Mouse (Mus musculus): ENCODE measurements around the gene Nav3. TPM values are rescaled to one million over a fixed set of nuclear protein-coding genes. Genes with fewer than 3 reads are reported as not detected.

Nav3 gene
- polyA plus RNA-seq, 1 experiment from 2014 or later, result 5.7 TPM

DNA sequence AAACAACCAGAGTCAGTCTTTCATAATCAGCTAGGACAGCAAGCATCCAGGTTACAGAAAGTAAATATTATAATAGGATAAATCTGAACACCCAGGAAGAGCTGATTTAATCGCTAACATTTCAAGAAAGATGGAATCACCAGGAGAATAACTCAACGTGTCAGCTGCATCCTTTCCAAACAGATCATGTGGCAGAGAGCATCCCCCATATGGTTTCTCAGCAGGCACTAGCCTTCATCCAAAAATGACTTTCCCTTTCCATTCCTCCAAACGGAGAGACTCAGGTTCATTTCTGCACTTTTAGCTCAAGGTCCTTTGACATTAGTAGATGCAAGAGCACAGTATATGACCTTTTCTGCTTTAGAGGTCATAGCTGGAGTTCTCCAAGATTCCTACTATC, 765.4 kb downstream of the Nav3 start:
- no peak for ATAC-seq (ENCODE audit: insufficient number of reproducible peaks, insufficient read depth, low FRiP score, low TSS enrichment)
- Histone ChIP-seq H3K27ac (no peak overlapping the region), H3K4me1 (no peaks in the 10 kb centered on the region), H3K9me3 (no peaks in the 10 kb centered on the region), H3K36me3 (no peaks in the 10 kb centered on the region), H3K4me2 (replicated peaks) (no peak overlapping the region), H3K4me3 (no peak overlapping the region), H3K9ac (no peak overlapping the region), H3K27me3 (no peaks in the 10 kb centered on the region)
- WGBS, result 81% methylated on average over 3 of the region's 3 CpGs

DNA sequence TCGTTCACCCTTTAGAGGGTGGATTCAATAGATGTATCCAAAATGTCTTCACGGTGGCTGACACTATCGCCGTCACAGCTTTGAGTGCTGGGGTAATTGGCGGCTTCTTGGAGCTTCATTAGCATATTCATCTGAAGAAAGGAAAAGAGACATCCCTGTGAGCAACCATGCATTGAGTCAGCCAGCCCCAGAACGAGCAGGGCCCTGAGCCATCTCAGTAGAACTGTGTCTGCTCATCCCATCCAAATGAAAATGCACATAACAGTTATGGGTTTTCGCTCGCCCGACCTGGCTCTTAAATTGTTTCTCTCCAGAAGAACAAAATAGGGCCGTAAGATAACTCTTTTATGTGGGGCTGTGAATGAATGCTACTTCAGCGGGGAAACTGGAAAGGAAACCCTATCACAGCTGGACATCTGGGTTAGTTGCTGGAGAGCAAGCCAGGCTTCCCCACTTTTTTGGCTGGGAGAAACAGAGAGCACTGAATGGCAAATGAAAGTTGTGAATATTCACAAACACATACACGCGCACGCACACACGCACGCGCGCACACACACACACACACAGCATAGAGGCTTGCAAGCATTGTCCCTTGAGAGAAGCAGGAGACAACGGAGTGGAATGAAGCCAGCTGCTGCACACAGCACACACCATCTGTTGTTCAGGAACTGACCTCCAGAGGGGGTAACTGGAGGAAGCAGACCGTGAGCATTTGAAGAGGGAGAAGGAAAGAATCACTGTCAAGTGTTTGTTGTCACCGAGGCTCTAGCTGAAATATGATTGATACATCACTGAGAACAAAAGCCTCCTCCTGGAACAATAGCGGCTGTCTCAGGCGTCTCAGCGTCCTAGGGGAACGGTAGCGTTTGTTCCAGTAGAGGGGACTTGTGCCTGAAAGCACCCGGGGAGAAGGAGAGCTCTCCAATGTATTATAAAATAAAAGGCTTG, 771.6 kb downstream of the Nav3 start:
- Histone ChIP-seq H3K4me3 (peak overlapping the region; percentile 12; the same call in 1 of the 2 replicates), H3K27ac (no peak overlapping the region), H3K9me3 (no peaks in the 10 kb centered on the region), H3K27me3 (no peaks in the 10 kb centered on the region), H3K4me2 (replicated peaks) (peak overlapping the region; percentile 43), H3K9ac (no peak overlapping the region), H3K36me3 (no peaks in the 10 kb centered on the region), H3K4me1 (no peaks in the 10 kb centered on the region)
- 41% methylated on average over 27 of the region's 27 CpGs for WGBS
- peak; percentile 79; the same call in 1 of the 2 replicates for ATAC-seq (ENCODE audit: insufficient number of reproducible peaks, insufficient read depth, low FRiP score, low TSS enrichment)

DNA sequence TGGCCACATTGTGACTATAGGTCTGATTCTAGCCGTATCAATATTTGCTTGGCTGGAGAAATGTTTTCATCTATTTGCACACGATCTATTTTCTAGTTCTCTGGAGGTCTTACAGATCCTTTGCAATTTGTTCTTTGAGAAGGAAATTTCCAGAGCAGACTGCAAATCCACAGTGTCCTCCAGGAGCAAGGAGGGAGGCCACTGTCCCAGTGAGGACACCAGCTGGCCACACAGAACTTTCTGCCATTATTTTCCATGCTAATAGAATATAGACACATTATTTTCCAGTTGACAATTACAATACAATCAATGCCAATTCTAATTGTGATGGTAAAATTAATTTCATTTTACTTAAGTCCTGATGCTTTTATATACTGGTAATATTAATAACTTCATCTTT, 783.1 kb downstream of the Nav3 start:
- Histone ChIP-seq H3K27me3 (no peaks in the 10 kb centered on the region), H3K27ac (no peak overlapping the region), H3K4me1 (no peaks in the 10 kb centered on the region), H3K36me3 (no peaks in the 10 kb centered on the region), H3K4me2 (replicated peaks) (no peak overlapping the region), H3K9me3 (no peaks in the 10 kb centered on the region), H3K4me3 (no peak overlapping the region), H3K9ac (no peak overlapping the region)
- ATAC-seq (ENCODE audit: insufficient number of reproducible peaks, insufficient read depth, low FRiP score, low TSS enrichment), result no peak
- 85% methylated on average over 2 of the region's 2 CpGs for WGBS

DNA sequence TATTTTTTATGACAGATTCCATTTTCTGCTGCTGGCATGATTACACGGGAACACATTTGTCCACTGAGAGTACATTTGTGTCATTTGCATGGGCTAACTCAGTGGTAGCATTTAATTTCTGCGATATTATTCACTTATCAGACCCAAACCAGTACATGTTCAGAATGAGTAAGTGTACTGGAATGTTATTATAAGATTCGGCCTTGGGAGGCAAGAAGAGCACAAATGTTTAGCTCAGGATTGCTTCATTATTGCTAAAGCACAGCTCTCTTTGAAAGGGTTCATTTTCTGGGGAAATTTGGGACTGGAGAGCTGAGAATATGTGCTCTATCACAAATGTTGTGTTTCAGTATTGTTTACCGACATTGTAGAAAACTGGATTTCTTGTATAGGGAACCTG, 788.6 kb downstream of the Nav3 start:
- H3K27me3 ChIP-seq, result no peaks in the 10 kb centered on the region
- no peak for ATAC-seq (ENCODE audit: insufficient number of reproducible peaks, insufficient read depth, low FRiP score, low TSS enrichment)
- 77% methylated on average over 4 of the region's 4 CpGs for WGBS
- H3K4me3 ChIP-seq, result no peak overlapping the region
- no peak overlapping the region for H3K9ac ChIP-seq
- no peak overlapping the region for H3K4me2 ChIP-seq (replicated peaks)
- no peaks in the 10 kb centered on the region for H3K4me1 ChIP-seq
- H3K9me3 ChIP-seq, result no peaks in the 10 kb centered on the region
- H3K27ac ChIP-seq, result no peak overlapping the region
- no peaks in the 10 kb centered on the region for H3K36me3 ChIP-seq

DNA sequence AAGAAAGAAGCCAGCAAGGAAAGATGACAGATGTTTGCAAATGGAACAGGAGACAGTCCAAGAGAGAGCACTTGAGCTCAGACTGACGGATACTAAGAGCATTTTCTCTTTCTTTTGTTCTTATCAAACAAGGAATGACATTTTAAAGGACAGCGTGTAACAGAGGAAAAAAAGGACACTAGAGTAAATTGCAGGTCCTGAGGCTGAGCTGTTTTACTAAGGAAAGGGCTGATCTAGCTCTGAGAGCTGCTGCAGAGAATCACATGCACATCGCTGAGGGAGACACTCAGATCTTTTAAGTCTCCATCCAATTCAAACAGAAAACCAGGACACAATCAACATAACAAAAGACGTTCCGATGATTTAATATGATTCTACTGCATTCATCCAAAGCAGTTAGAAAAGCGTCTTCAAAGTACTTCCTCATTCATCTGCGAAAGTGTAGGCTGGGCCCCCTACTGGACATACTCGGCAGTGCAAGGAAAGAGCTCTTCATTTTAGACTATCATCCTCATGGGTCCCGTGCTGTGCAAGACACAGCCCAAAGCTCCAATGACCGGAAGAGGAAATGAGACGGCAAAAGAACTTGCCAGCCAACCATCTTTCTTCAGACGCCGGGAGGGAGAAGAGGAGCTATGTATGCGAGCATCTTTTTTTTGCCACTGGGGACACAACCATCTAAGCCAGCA, 791.2 kb downstream of the Nav3 start:
- Histone ChIP-seq H3K36me3 (no peaks in the 10 kb centered on the region), H3K4me2 (replicated peaks) (peak overlapping the region; percentile 21; the same call in 1 of the 2 replicates), H3K27ac (no peak overlapping the region), H3K4me1 (no peaks in the 10 kb centered on the region), H3K4me3 (no peak overlapping the region), H3K9me3 (no peaks in the 10 kb centered on the region), H3K27me3 (no peaks in the 10 kb centered on the region), H3K9ac (no peak overlapping the region)
- no peak for ATAC-seq (ENCODE audit: insufficient number of reproducible peaks, insufficient read depth, low FRiP score, low TSS enrichment)
- WGBS, result 38% methylated on average over 14 of the region's 14 CpGs

DNA sequence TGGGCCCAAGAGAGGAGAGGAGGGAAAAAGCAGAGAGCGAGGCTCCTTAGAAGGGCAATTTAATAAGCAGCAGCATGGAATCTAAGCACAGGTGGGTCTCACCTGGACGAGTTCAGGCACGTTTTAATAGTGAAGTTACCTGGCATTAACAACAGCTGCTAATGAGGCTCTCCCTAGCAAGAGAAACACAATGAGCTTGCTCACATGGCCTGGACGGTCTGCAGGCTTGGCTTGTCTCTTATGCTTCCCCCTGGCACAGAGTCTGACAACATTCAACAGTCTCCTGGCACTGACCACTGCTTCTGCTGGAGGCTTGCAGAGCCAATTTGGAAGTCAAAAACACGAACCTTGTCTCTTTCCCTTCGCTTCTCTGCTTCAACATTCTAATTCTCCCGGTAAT, 804.5 kb downstream of the Nav3 start:
- H3K36me3 ChIP-seq, result no peaks in the 10 kb centered on the region
- no peak overlapping the region for H3K9ac ChIP-seq
- H3K4me2 ChIP-seq (replicated peaks), result no peak overlapping the region
- no peak overlapping the region for H3K27ac ChIP-seq
- WGBS, result 67% methylated on average over 7 of the region's 7 CpGs
- H3K27me3 ChIP-seq, result no peaks in the 10 kb centered on the region
- no peaks in the 10 kb centered on the region for H3K9me3 ChIP-seq
- no peaks in the 10 kb centered on the region for H3K4me1 ChIP-seq
- no peak overlapping the region for H3K4me3 ChIP-seq
- no peak for ATAC-seq (ENCODE audit: insufficient number of reproducible peaks, insufficient read depth, low FRiP score, low TSS enrichment)

DNA sequence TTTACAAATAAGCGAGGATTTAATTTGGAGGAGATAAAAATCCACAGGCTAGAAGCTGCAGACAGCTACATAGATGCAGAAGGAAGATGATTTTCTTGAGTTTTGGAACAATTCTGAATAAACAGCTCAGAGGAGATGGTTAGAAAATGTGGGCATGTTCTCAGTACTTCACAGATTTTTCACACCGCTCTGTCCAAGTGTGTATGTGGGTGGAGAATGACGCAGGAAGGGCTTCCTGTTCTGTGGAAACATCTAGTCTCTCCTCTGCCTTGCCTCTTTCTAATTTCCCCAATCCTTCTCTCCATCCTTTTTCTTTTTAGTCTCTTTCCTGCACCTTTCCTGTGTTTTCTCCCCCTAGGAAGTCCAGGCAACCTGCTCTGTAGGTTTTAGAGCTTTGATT, 812.4 kb downstream of the Nav3 start:
- Histone ChIP-seq H3K9ac (no peak overlapping the region), H3K36me3 (no peaks in the 10 kb centered on the region), H3K4me1 (no peaks in the 10 kb centered on the region), H3K4me2 (replicated peaks) (no peak overlapping the region), H3K27ac (no peak overlapping the region), H3K9me3 (no peaks in the 10 kb centered on the region), H3K4me3 (no peak overlapping the region), H3K27me3 (no peaks in the 10 kb centered on the region)
- ATAC-seq (ENCODE audit: insufficient number of reproducible peaks, insufficient read depth, low FRiP score, low TSS enrichment), result no peak
- 88% methylated on average over 3 of the region's 3 CpGs for WGBS

DNA sequence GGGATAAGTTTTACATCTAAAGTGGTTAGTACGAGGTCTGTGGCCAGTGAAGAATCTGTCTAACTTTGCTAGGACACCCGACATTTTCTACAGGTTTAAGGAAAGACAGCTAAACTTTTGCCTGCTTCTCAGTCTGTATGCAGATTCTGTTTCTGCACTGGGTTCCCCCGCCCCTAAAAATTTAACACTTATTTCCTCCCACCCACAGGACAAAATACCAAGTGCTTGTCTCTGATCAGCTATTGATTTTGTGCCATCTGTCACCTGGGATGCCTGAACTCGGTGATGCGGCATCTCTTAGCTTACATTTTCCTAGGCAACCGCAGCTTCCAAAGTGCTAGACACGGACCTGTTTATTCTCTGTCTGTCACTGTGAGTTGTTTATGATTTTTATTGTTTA, 814.2 kb downstream of the Nav3 start:
- Histone ChIP-seq H3K4me2 (replicated peaks) (no peak overlapping the region), H3K9me3 (no peaks in the 10 kb centered on the region), H3K9ac (no peak overlapping the region), H3K4me3 (no peak overlapping the region), H3K27ac (no peak overlapping the region), H3K4me1 (no peaks in the 10 kb centered on the region), H3K27me3 (no peaks in the 10 kb centered on the region), H3K36me3 (no peaks in the 10 kb centered on the region)
- 84% methylated on average over 7 of the region's 7 CpGs for WGBS
- no peak for ATAC-seq (ENCODE audit: insufficient number of reproducible peaks, insufficient read depth, low FRiP score, low TSS enrichment)

DNA sequence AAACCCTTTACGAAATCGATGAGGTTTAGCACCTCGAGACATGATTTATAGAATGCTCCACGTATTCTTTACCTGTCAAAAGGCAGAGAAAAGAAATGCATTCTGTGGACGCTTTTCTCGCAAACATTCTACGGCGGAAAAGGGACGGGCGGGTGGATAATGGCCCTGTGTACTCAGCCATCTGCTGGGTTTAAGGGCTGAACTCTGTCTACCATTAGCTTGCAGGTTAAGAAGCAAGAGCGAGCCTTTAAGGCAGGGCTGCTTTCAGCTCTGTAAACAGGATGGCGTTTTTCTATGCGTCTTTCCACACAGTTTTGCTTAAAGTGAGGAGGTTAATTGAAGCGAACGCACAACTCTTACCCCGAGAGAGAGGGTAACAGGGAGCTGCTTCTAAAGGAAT, 818.3 kb downstream of the Nav3 start:
- 81% methylated on average over 16 of the region's 16 CpGs for WGBS
- no peaks in the 10 kb centered on the region for H3K27me3 ChIP-seq

More for the DNA sequence above, 818.3 kb downstream of the Nav3 start:
- no peak for ATAC-seq (ENCODE audit: insufficient number of reproducible peaks, insufficient read depth, low FRiP score, low TSS enrichment)
- no peak overlapping the region for H3K4me3 ChIP-seq
- no peak overlapping the region for H3K4me2 ChIP-seq (replicated peaks)
- H3K9ac ChIP-seq, result no peak overlapping the region
- H3K4me1 ChIP-seq, result no peaks in the 10 kb centered on the region
- no peaks in the 10 kb centered on the region for H3K36me3 ChIP-seq
- H3K27ac ChIP-seq, result no peak overlapping the region
- H3K9me3 ChIP-seq, result no peaks in the 10 kb centered on the region
